ENCODE assay signal across 13 mouse cellular contexts in the genomic region with DNA sequence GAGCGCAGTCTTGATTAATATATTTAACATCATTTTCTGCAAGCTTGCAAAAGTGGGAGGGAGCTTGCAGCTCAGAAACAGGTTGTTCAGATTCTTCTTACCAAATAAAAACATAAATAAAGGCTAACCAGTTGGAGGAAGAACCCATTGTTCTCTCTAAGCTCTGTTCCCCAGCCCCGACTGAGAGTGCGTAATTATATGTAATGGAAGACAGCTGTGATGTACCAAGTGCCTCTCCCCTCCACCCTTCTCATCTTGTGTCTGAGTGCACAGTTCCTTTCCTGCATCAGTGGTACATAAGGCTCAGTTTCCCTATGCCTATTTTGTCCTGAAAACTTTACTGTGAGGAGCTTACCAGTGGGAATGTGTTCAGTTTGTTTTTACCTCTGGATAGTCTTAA.
DNase-seq lines count a peak whose midpoint lies in the region; ATAC-seq and TF ChIP-seq lines count a peak whose summit lies in the region.
"Had no signal": no experiment of that assay in that cellular context is flagged by ENCODE, and none has a peak within 500 bp of the region (broad histone marks: within the 10 kb centered on the region; RNA-seq: fewer than 3 reads in every experiment).

No protein-coding gene starts in this region.

- H3ac ChIP-seq in myocyte (ENCODE audit: control insufficient read depth, insufficient read length) = no peak overlapping the region

- H3K9ac ChIP-seq in midbrain, embryonic 13.5 days (replicated peaks) = no peak overlapping the region
- H3K9ac ChIP-seq in midbrain, postnatal 0 days (replicated peaks; ENCODE audit: low read length, poor library complexity, severe bottlenecking) = no peak overlapping the region
- no peak overlapping the region for H3K9ac ChIP-seq in embryonic facial prominence, embryonic 14.5 days (ENCODE audit: low read depth, low read length)
- H3K9ac ChIP-seq: lung, embryonic 15.5 days; stomach, embryonic 15.5 days had no signal

- peaks cover 32% of the 10 kb centered on the region for H3K4me1 ChIP-seq in midbrain, embryonic 13.5 days (replicated peaks)
- H3K4me1 ChIP-seq in midbrain, postnatal 0 days (ENCODE audit: insufficient read depth, low read length) = no peaks in the 10 kb centered on the region
- H3K4me1 ChIP-seq in embryonic facial prominence, embryonic 14.5 days (ENCODE audit: control insufficient read depth, insufficient read depth, low read length) = peaks cover 35% of the 10 kb centered on the region
- H3K4me1 ChIP-seq: heart, embryonic 10.5 days had no signal

- peak; percentile 19 to 68 for DNase-seq in layer of hippocampus, adult 18-20 months (ENCODE audit: low spot score in 2 of 2)
- no peak for DNase-seq in layer of hippocampus, adult 8-10 months (ENCODE audit: low spot score in 2 of 2)
- DNase-seq in midbrain, postnatal 0 days (ENCODE audit: low spot score) = no peak
- peak; percentile 86 for DNase-seq in embryonic facial prominence, embryonic 14.5 days (ENCODE audit: low spot score)
- no peak for DNase-seq in cerebellum, adult 9-11 months
- DNase-seq: kidney, adult 18-20 months; liver; right cerebral cortex, postnatal 4 days had no signal

- no peak overlapping the region for H3K4me2 ChIP-seq in midbrain, embryonic 13.5 days (replicated peaks)
- H3K4me2 ChIP-seq in midbrain, postnatal 0 days (ENCODE audit: low read depth, low read length, poor library complexity, severe bottlenecking) = no peak overlapping the region
- peak overlapping the region; percentile 5; the same call in 1 of the 2 replicates for H3K4me2 ChIP-seq in embryonic facial prominence, embryonic 14.5 days (ENCODE audit: low read depth, low read length)
- H3K4me2 ChIP-seq in myocyte (ENCODE audit: low read depth) = peak overlapping the region; percentile 51
- H3K4me2 ChIP-seq: lung, embryonic 15.5 days; stomach, embryonic 15.5 days had no signal

- H3K4me3 ChIP-seq in midbrain, embryonic 13.5 days (replicated peaks) = no peak overlapping the region
- no peak overlapping the region for H3K4me3 ChIP-seq in midbrain, postnatal 0 days (ENCODE audit: low read depth, low read length)
- H3K4me3 ChIP-seq in embryonic facial prominence, embryonic 14.5 days (ENCODE audit: low read depth, low read length) = no peak overlapping the region
- H3K4me3 ChIP-seq in myocyte = no peak overlapping the region
- H3K4me3 ChIP-seq: heart, embryonic 10.5 days; lung, embryonic 15.5 days; stomach, embryonic 15.5 days had no signal

- TF ChIP-seq CTCF in midbrain, postnatal 0 days (IDR thresholded peaks at IDR 0.05) = no peak

- no peaks in the 10 kb centered on the region for H3K9me3 ChIP-seq in midbrain, embryonic 13.5 days
- no peaks in the 10 kb centered on the region for H3K9me3 ChIP-seq in midbrain, postnatal 0 days (ENCODE audit: low read length)
- H3K9me3 ChIP-seq in embryonic facial prominence, embryonic 14.5 days (ENCODE audit: control insufficient read depth, low read length) = no peaks in the 10 kb centered on the region
- H3K9me3 ChIP-seq: heart, embryonic 10.5 days; lung, embryonic 15.5 days; stomach, embryonic 15.5 days had no signal

- no peaks in the 10 kb centered on the region for H3K27me3 ChIP-seq in midbrain, embryonic 13.5 days
- H3K27me3 ChIP-seq in midbrain, postnatal 0 days (ENCODE audit: insufficient read depth, low read length) = no peaks in the 10 kb centered on the region
- H3K27me3 ChIP-seq in embryonic facial prominence, embryonic 14.5 days (replicated peaks; ENCODE audit: control insufficient read depth, insufficient read depth, low read length) = no peaks in the 10 kb centered on the region
- no peaks in the 10 kb centered on the region for H3K27me3 ChIP-seq in myocyte (ENCODE audit: control insufficient read depth, insufficient read depth, insufficient read length)
- H3K27me3 ChIP-seq: lung, embryonic 15.5 days; stomach, embryonic 15.5 days had no signal

- 41% methylated on average over 3 of the region's 3 CpGs for WGBS in midbrain, embryonic 13.5 days
- WGBS in midbrain, postnatal 0 days = 56% methylated on average over 3 of the region's 3 CpGs
- 34% methylated on average over 3 of the region's 3 CpGs for WGBS in embryonic facial prominence, embryonic 14.5 days

- no peak for ATAC-seq in midbrain, embryonic 13.5 days
- ATAC-seq in midbrain, postnatal 0 days (ENCODE audit: low FRiP score) = no peak
- ATAC-seq in embryonic facial prominence, embryonic 14.5 days (ENCODE audit: low read depth) = peak; percentile 81

- no peaks in the 10 kb centered on the region for H3K36me3 ChIP-seq in midbrain, embryonic 13.5 days
- no peaks in the 10 kb centered on the region for H3K36me3 ChIP-seq in midbrain, postnatal 0 days (ENCODE audit: insufficient read depth, low read length)
- H3K36me3 ChIP-seq in embryonic facial prominence, embryonic 14.5 days (ENCODE audit: control insufficient read depth, insufficient read depth, low read length) = no peaks in the 10 kb centered on the region
- H3K36me3 ChIP-seq in myocyte (ENCODE audit: control insufficient read depth, insufficient read depth) = no peaks in the 10 kb centered on the region
- H3K36me3 ChIP-seq: heart, embryonic 10.5 days; lung, embryonic 15.5 days; stomach, embryonic 15.5 days had no signal

- peaks cover 4% of the 10 kb centered on the region for H3K79me2 ChIP-seq in myocyte (ENCODE audit: control insufficient read depth, insufficient read depth)

- peak overlapping the region; percentile 5; the same call in 1 of the 2 replicates for H3K27ac ChIP-seq in midbrain, embryonic 13.5 days
- H3K27ac ChIP-seq in midbrain, postnatal 0 days (ENCODE audit: low read depth, low read length) = no peak overlapping the region
- H3K27ac ChIP-seq in embryonic facial prominence, embryonic 14.5 days (replicated peaks; ENCODE audit: low read depth, low read length) = peak overlapping the region; percentile 44; the same call in 1 of the 2 replicates
- H3K27ac ChIP-seq: heart, embryonic 10.5 days; lung, embryonic 15.5 days; stomach, embryonic 15.5 days had no signal

- TF ChIP-seq POLR2A in myocyte (IDR thresholded peaks at IDR 0.05; ENCODE audit: insufficient read length, low read depth) = no peak

TF ChIP-seq in myocyte, 11 proteins besides CTCF, POLR2A, EP300 and RAD21:
- TF ChIP-seq POLR2AphosphoS2 (IDR thresholded peaks at IDR 0.05; ENCODE audit: insufficient read length, low read depth) = no peak
- TF ChIP-seq TCF3 (IDR thresholded peaks at IDR 0.05; ENCODE audit: insufficient read length, low read depth) = no peak
- no peak for TF ChIP-seq REST (IDR thresholded peaks at IDR 0.05; ENCODE audit: insufficient read depth, insufficient read length)
- no peak for TF ChIP-seq USF1 (IDR thresholded peaks at IDR 0.05; ENCODE audit: low read depth)
- TF ChIP-seq TCF12 (IDR thresholded peaks at IDR 0.05; ENCODE audit: insufficient read depth, poor library complexity, severe bottlenecking) = no peak
- no peak for TF ChIP-seq E2F4 (IDR thresholded peaks at IDR 0.05; ENCODE audit: insufficient read depth)
- TF ChIP-seq MYOG (IDR thresholded peaks at IDR 0.05; ENCODE audit: control insufficient read depth in 1 of 3, insufficient read depth in 1 of 3, insufficient read length in 2 of 3, low read depth in 2 of 3) = no peak

Comparison
In these comparisons a context has a peak if more than half of its experiments do, and no peak if none do; other contexts are left out.
1. DNase-seq: peak in layer of hippocampus, adult 18-20 months (2 of 2) and embryonic facial prominence, embryonic 14.5 days (single experiment); none in layer of hippocampus, adult 8-10 months (0 of 2), midbrain, postnatal 0 days (single experiment) and cerebellum, adult 9-11 months (single experiment).
2. H3K4me2 ChIP-seq: peak in embryonic facial prominence, embryonic 14.5 days (single experiment) and myocyte (single experiment); none in midbrain, embryonic 13.5 days (single experiment) and midbrain, postnatal 0 days (single experiment).